Mouse (Mus musculus): ENCODE data around the gene U2af2.
"Not testable (repeated sequence)": the region's sequence is repeated elsewhere in the genome, so short reads cannot be mapped to it uniquely, and the experiment has no call there.

U2af2 gene

DNA sequence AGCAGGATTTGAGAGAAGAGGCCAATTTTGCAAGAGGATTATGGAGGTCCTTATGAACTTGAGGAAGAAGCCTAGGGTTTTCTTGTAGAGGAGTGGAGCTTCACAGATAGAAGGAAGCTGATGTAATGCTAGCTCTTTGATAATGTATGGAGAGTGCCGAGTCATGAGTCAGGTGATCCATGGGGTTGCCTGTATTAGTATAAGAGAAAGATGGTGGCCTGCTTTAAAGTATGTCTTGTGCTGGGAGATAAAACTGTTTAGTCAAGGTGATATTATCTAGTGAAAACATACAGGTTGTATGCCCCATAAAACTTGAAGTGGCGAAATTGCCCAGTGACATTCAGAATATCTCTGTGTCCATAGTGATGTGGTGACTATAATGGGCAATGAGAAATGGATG lies 15.0 kb downstream of the U2af2 start:
- DNase-seq: no peak

DNA sequence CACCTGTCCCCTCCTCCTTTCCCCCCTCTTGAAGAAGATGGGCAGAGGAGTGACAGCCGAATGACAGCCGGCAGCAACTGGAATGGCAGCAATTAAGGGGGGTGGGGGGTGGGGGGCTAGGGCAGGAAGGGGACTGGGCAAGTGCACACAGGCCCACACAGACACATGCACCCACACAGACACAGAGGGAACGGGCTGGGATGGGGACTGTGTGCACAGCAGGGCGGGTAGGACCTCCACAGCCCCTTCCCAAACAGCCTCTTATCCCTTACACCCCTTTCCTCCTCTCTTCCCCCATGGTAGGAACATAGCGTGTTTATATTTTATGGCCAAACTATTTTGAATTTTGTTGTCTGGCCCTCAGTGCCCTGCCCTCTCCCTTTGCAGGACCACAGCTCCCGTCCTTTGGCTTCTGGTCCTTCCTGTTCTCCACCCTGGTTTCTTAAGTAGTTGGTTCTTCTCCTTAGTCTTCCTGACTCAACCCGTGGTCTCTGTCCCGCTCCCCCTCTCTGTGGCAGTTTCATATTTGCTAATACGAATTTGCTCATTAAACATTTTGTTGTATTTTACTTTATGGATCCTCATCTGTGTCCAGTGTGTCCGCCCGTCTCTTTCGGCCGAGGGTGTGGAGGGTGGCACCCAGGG lies 17.5 kb downstream of the U2af2 start:
- not testable (repeated sequence) for DNase-seq

- DNase-seq: peak; percentile 91 to 92
These were observed 18.2 kb downstream of the U2af2 start, which contains the start of gene Epn1 for GRCm38 (mm10) chr7:5080010-5080751. Gene Epn1 (plus strand): TSS chr7:5080235.

DNA sequence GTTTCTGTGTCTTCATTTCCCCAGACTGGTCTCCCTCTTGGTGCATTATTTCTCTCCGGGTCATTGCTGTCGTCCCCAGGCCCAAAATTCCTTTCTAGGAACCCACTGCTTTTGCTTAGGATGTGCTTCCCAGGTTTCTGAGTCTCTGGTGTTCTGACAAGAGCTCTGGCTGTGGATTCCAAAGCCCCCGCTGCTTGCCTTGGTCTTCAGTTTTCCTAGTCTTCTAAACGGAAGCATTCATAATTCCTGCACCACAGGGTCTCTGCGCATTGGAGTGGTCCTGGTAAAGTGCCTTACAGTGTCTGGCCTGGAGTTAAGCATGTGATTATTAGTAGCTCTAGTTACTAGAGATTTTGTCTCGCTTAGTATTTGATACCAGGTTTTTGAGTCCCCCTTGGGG lies 18.9 kb downstream of the U2af2 start:
- DNase-seq: no peak

DNA sequence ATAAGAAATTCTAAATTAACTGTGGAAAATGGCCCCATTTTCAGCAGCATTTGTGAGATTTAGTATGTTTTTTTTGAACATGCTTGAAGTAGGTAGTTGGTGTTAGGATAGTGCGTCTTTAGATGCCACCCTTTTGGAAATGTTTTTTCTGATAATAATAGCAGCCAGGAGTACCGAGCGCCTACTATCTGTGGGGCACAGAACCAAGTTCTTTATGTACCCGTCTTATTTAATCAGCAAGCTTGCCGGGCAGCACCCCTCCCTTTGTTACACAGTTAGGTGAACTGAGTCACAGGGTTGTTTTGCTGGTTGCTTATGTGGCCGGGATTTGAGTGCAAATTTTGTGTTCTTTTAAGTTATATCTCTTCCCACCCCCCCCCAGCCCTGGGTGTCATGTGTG lies 19.3 kb downstream of the U2af2 start:
- no peak for DNase-seq

DNA sequence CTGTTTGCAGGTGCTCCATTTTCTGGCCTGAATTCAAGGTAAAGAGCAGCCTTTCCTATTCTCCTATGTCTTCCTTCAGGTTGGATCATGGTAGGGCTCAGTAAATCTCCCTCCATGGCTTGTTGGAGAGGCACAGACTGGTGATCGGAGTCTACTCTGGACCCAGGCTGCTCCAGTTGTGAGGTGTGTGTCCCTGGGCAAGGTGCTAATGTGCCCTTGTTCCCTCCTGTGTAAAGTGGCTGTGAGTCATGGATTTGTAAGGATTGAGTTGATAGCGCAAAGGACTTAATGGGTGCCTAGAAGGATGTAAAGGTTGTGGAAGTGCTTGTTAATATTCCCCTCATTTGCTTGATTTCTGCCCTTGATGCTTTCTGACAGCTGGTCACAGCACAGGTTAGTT lies 20.0 kb downstream of the U2af2 start:
- DNase-seq: no peak

GRCm38 (mm10) chr7:5083325-5084105 lies 21.6 kb downstream of the U2af2 start:
- DNase-seq: peak; percentile 42 to 46

DNA sequence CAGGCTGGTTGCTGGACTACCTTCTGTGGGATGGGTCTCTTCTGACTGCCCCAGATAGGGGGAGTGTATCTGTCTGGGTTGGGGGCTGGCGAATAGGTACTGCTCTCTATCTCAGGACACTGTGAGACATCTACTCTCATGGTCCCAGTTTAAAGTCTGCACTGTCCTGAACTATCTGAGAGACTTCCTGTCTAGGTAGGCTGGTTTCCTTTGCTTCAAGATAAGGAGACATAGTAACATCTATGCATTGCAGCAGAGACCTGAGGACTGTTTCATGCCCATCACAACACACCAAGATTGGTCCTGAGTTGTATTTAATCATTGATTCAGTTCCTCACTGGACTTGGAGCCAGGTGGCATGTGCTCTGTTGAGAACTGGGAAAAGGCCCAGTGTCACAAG lies 23.6 kb downstream of the U2af2 start:
- DNase-seq: no peak

DNA sequence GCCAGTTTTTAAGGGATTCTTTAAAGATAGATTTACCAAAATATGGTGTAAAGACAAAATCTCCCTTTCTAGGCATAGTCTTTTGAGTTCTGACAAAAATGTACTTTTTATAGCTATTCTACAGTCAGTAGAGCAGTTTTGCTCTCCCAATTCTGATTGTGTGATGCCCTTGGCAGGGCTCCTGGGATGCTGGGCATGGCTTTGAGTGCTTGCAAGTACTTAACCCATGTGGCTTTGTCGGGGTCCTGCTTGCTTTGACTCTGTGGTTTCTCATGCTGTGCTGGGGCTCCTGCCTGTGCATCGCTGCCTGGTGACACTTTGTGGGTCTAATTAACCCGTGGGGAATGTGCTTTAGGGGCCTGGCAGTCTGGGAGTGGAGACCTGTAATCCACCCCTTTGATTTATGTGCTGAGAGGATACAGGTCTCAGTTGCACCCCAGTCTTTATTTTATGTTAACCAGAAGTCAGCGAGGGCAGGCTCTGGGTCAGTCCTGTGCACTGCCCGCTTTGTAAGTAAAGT lies 25.0 kb downstream of the U2af2 start:
- DNase-seq: no peak

DNA sequence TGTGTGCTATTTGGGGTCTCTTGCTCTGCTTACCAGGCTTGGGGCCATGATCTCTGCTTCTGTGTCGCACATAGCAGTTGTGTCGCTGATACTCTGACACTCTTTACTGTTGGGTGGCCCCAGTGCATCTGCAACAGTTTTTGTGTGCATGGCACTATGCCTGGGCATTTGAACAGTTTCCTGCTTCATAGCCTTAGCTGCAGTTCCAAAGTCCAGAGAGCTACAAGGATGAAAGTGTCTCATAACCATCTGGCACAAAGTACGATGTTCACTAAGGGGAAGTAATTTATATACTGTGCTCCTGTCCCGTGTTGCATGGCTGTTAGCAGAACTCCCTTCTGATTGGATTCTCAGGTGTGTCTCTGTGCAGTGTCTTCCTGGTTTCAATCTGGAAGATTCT lies 25.9 kb downstream of the U2af2 start:
- no peak for DNase-seq

- no peak for DNase-seq
These were observed 27.9 kb downstream of the U2af2 start for GRCm38 (mm10) chr7:5089853-5090252.

DNA sequence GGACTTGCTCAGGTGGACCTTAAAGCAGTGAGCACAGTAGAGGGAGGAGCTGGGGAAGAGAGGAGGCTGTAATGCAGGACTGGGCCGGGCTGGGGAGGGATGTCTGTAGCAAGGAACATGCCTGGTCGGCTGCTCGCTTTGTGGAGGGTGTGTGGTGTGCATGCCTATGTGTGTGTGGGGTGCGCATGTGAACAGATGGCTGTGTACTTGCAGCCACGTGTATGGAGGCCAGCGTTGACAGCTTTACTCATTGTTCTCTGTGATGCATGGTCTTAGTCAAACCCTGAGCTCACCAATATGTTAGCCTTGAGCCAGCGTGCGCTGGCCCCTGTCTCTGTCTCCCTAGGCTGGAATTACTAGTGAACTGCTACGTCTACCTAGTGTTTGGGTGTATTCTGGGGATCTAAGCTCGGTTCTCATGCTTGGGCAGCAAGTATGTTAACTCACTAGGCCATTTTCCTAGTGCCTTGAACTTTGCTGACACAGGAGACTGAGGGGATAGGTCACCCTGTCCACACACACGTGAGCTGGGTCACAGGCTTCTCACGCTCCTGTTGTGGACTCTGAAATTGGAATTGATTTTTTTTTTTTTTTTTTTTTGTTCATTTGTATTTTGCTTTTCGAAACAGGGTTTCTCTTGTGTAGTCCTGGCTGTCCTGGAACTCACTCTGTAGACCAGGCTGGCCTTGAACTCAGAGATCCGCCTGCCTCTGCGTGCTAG lies 29.2 kb downstream of the U2af2 start:
- no peak for DNase-seq

- no peak for DNase-seq
These were observed 30.4 kb downstream of the U2af2 start for GRCm38 (mm10) chr7:5092381-5092780.

- no peak for DNase-seq
These were observed 31.0 kb downstream of the U2af2 start for GRCm38 (mm10) chr7:5092831-5093510.

- no peak for DNase-seq
These were observed 36.8 kb downstream of the U2af2 start for GRCm38 (mm10) chr7:5098769-5099168.

DNA sequence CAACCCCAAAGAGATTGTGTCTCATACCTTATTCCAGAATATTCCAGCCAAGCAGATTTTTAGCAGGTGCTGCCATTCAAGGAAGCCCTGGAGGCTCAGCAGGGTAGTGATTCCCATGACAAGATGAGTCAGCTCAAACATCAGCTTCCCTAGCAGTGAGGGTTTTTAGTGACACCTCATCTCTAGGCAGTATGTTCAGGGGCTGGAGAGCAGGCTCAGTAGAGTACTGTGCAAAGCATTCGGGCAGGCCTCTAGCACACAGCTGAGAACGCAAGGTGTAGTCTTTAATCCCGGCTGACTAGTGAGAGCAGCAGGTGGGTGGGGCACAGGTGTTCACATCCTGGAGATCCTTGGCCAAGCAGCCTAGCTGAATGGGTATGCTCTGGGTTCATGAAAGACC lies 37.9 kb downstream of the U2af2 start:
- DNase-seq: no peak

DNA sequence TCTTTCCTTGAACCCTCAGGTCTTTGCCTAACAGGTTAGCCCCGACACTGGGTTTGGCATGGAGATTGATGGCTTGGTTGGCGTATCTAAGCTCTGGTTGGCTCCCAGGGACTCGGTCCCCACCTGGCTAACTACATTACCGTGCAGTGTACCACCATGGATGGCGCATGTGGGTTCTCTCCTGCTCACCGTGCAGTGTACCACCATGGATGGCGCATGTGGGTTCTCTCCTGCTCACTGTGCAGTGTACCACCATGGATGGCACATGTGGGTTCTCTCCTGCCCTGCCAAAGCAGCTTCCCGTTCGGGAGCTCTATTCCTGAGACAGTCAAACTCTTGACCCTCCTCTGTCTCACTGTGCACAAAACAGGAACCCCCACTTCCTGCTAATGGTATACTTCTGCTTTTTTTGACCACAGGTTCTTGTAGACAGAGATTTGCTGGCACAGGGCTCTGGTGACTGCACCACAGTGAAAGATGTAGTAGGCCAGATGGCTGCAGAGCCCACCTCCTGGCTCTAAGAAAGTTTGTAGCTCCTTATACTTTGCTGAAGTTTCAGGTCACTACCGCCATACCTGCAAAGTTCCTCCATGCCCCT lies 39.2 kb downstream of the U2af2 start:
- peak; percentile 43 to 44 for DNase-seq

GRCm38 (mm10) chr7:5102564-5102963 lies 40.6 kb downstream of the U2af2 start:
- no peak for DNase-seq

- no peak for DNase-seq
These were observed 46.3 kb downstream of the U2af2 start for GRCm38 (mm10) chr7:5108272-5108671.

- DNase-seq: no peak
These were observed 47.4 kb downstream of the U2af2 start for GRCm38 (mm10) chr7:5109301-5109700.

GRCm38 (mm10) chr7:5112701-5113100 lies 50.8 kb downstream of the U2af2 start:
- DNase-seq: no peak

DNA sequence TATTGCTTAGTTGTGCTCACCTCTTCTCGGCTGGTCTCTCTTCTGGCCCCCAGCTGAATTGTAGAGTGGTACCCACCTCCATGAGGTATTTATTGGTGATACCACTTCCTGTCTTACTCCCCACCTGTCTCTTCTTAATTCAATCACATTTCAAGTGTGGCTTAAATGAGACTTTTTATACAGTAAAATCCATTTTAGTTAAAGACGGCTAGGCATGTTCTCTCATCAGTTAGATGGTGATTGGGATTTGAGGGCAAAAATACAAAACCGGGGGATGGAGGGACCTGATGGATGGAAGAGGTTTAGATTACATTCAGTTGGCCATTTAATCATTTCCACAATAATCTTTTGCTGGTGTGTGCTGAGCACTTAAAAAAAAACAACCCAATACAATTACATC lies 54.9 kb downstream of the U2af2 start, which contains the start of gene Rfpl4:
Gene Rfpl4, minus strand, starts transcription at position 101 of the 400 bp plus-strand sequence.
- no peak for DNase-seq

Data from spleen, adult 18-20 months (tissue).